In genomic region chr1:36067201-36067600, GRCm38 (mm10) we compare ENCODE assay signal across 9 mouse cellular contexts. TPM values are rescaled to one million over a fixed set of nuclear protein-coding genes. Genes with fewer than 3 reads are reported as not detected.
DNase-seq lines count a peak whose midpoint lies in the region; ATAC-seq and TF ChIP-seq lines count a peak whose summit lies in the region.
"Had no signal": no experiment of that assay in that cellular context is flagged by ENCODE, and none has a peak within 500 bp of the region (broad histone marks: within the 10 kb centered on the region; RNA-seq: fewer than 3 reads in every experiment).

No protein-coding gene starts in this region.

- H3K9me3 ChIP-seq in midbrain, embryonic 10.5 days (replicated peaks): no peaks in the 10 kb centered on the region
- no peaks in the 10 kb centered on the region for H3K9me3 ChIP-seq in midbrain, embryonic 14.5 days (ENCODE audit: control insufficient read depth, low read length)
- no peaks in the 10 kb centered on the region for H3K9me3 ChIP-seq in liver, embryonic 15.5 days (replicated peaks)
- H3K9me3 ChIP-seq in hindbrain, postnatal 0 days (ENCODE audit: low read length): no peaks in the 10 kb centered on the region
- H3K9me3 ChIP-seq: lung, embryonic 15.5 days had no signal

- H3K36me3 ChIP-seq in midbrain, embryonic 10.5 days: peaks cover 12% of the 10 kb centered on the region
- no peaks in the 10 kb centered on the region for H3K36me3 ChIP-seq in midbrain, embryonic 14.5 days (ENCODE audit: control insufficient read depth, insufficient read depth, low read length)
- peaks cover 25% of the 10 kb centered on the region for H3K36me3 ChIP-seq in liver, embryonic 15.5 days (replicated peaks)
- no peaks in the 10 kb centered on the region for H3K36me3 ChIP-seq in hindbrain, postnatal 0 days (ENCODE audit: insufficient read depth, low read length)
- H3K36me3 ChIP-seq: lung, embryonic 15.5 days had no signal

- H3K9ac ChIP-seq in midbrain, embryonic 14.5 days (replicated peaks; ENCODE audit: low read length): no peak overlapping the region
- H3K9ac ChIP-seq in liver, embryonic 15.5 days: 0 out of 2 replicates have a peak overlapping the region, but pooled peaks have one; percentile 64
- H3K9ac ChIP-seq in hindbrain, postnatal 0 days (replicated peaks; ENCODE audit: low read length): no peak overlapping the region

- no peak for ATAC-seq in midbrain, embryonic 14.5 days (ENCODE audit: low FRiP score, low TSS enrichment)
- ATAC-seq in liver, embryonic 15.5 days (ENCODE audit: insufficient read depth): no peak
- no peak for ATAC-seq in activated CD4-positive, CD25-positive, alpha-beta regulatory T cell, adult 4 months
- ATAC-seq in hindbrain, postnatal 0 days: no peak

- intact Hi-C loops in gastrocnemius, postnatal 14 days (cut with DNase I; ENCODE audit: low total_unique reads): loop anchor here (10.0 kb wide), 1 partner anchor 182 kb away; no protein-coding TSS in a partner anchor

- peak; percentile 5 for DNase-seq in gastrocnemius, postnatal 25 days
- no peak for DNase-seq in gastrocnemius, postnatal 14 days
- peak; percentile 11 for DNase-seq in midbrain, embryonic 10.5 days (ENCODE audit: low spot score)
- DNase-seq in midbrain, embryonic 14.5 days: no peak
- peak; percentile 58 for DNase-seq in kidney, postnatal 10 days
- no peak for DNase-seq in hindbrain, postnatal 0 days (ENCODE audit: low spot score)

- no peak for TF ChIP-seq CTCF in hindbrain, postnatal 0 days (IDR thresholded peaks at IDR 0.05; ENCODE audit: low read depth)

- H3K4me3 ChIP-seq in midbrain, embryonic 10.5 days: no peak overlapping the region
- H3K4me3 ChIP-seq in midbrain, embryonic 14.5 days (replicated peaks; ENCODE audit: low read depth, low read length): no peak overlapping the region
- no peak overlapping the region for H3K4me3 ChIP-seq in liver, embryonic 15.5 days (replicated peaks)
- H3K4me3 ChIP-seq in hindbrain, postnatal 0 days (ENCODE audit: low read length): no peak overlapping the region

- H3K4me1 ChIP-seq in midbrain, embryonic 10.5 days: peaks cover 88% of the 10 kb centered on the region
- H3K4me1 ChIP-seq in midbrain, embryonic 14.5 days (ENCODE audit: control insufficient read depth, insufficient read depth, low read length): peaks cover 43% of the 10 kb centered on the region
- H3K4me1 ChIP-seq in liver, embryonic 15.5 days (replicated peaks): peaks cover 74% of the 10 kb centered on the region
- peaks cover 32% of the 10 kb centered on the region for H3K4me1 ChIP-seq in hindbrain, postnatal 0 days (ENCODE audit: insufficient read depth, low read length)

- peak overlapping the region; percentile 50; the same call in 1 of the 2 replicates for H3K27ac ChIP-seq in midbrain, embryonic 10.5 days (replicated peaks)
- no peak overlapping the region for H3K27ac ChIP-seq in midbrain, embryonic 14.5 days (replicated peaks; ENCODE audit: low read depth, low read length)
- H3K27ac ChIP-seq in liver, embryonic 15.5 days (replicated peaks): peak overlapping the region; percentile 80; the same call in 1 of the 2 replicates
- no peak overlapping the region for H3K27ac ChIP-seq in hindbrain, postnatal 0 days

- no peak overlapping the region for H3K4me2 ChIP-seq in midbrain, embryonic 14.5 days (ENCODE audit: low read length)
- peak overlapping the region; percentile 89 for H3K4me2 ChIP-seq in liver, embryonic 15.5 days
- no peak overlapping the region for H3K4me2 ChIP-seq in hindbrain, postnatal 0 days (ENCODE audit: low read depth, low read length)

- WGBS in midbrain, embryonic 10.5 days: 65% methylated on average over 4 of the region's 4 CpGs
- WGBS in midbrain, embryonic 14.5 days: 73% methylated on average over 4 of the region's 4 CpGs
- 65% methylated on average over 4 of the region's 4 CpGs for WGBS in liver, embryonic 15.5 days (ENCODE audit: insufficient replicate concordance)
- 77% methylated on average over 4 of the region's 4 CpGs for WGBS in hindbrain, postnatal 0 days

- peaks cover 21% of the 10 kb centered on the region for H3K27me3 ChIP-seq in midbrain, embryonic 10.5 days (ENCODE audit: low read depth, poor library complexity, severe bottlenecking)
- no peaks in the 10 kb centered on the region for H3K27me3 ChIP-seq in midbrain, embryonic 14.5 days (ENCODE audit: control insufficient read depth, insufficient read depth, low read length)
- no peaks in the 10 kb centered on the region for H3K27me3 ChIP-seq in liver, embryonic 15.5 days
- no peaks in the 10 kb centered on the region for H3K27me3 ChIP-seq in hindbrain, postnatal 0 days (ENCODE audit: insufficient read depth, low read length)
- H3K27me3 ChIP-seq: lung, embryonic 15.5 days had no signal

RNA-seq across cellular contexts. Expression of gene Hs6st1, which starts 1.0 kb away (rescaled TPM):
- 10 to 100 TPM; 20.0 to 20.8 TPM for total RNA-seq in gastrocnemius, postnatal 25 days (2021)
- total RNA-seq in gastrocnemius, postnatal 14 days (2021): 10 to 100 TPM; 17.8 to 23.1 TPM
- polyA plus RNA-seq in midbrain, embryonic 10.5 days (2016; fragmentation: Nextera tagmentation; extraction: Ambion mirVana): 4.9 and 5.4 TPM in 2 replicates
- 18.2 and 18.5 TPM in 2 replicates for polyA plus RNA-seq in midbrain, embryonic 14.5 days (2014; fragmentation: Nextera tagmentation; extraction: Ambion mirVana)
- polyA plus RNA-seq in liver, embryonic 15.5 days (2015; fragmentation: Nextera tagmentation; extraction: Ambion mirVana): 13.2 and 17.4 TPM in 2 replicates
- 1 to 10 TPM; 2.8 to 3.8 TPM for polyA plus RNA-seq in activated CD4-positive, CD25-positive, alpha-beta regulatory T cell, adult 4 months (2017; shearing (Covaris generic))
- 107 and 112 TPM in 2 replicates for total RNA-seq in hindbrain, postnatal 0 days (2014; rRNA removed)
- polyA plus RNA-seq in hindbrain, postnatal 0 days (2015; fragmentation: Nextera tagmentation; extraction: Ambion mirVana): 16.9 and 19.0 TPM in 2 replicates

Comparison
In these comparisons a context has a peak if more than half of its experiments do, and no peak if none do; other contexts are left out.
1. DNase-seq: peak in gastrocnemius, postnatal 25 days (single experiment), midbrain, embryonic 10.5 days (single experiment) and kidney, postnatal 10 days (single experiment); none in gastrocnemius, postnatal 14 days (single experiment), midbrain, embryonic 14.5 days (single experiment) and hindbrain, postnatal 0 days (single experiment).
2. H3K27ac ChIP-seq: peak in midbrain, embryonic 10.5 days (single experiment) and liver, embryonic 15.5 days (single experiment); none in midbrain, embryonic 14.5 days (single experiment) and hindbrain, postnatal 0 days (single experiment).